Mouse (Mus musculus) lung, embryonic 16.5 days (tissue): ENCODE measurements around the gene Lman1l. TPM values are rescaled to one million over a fixed set of nuclear protein-coding genes. Genes with fewer than 3 reads are reported as not detected.
A peak's percentile ranks its signal among the peaks of the same experiment; 100 is the strongest.

ENCODE experiments used
- ATAC-seq: fragments of 200-750 bp; cut with Nextera tagmentation; 2 replicates; pipeline ENCODE4 v1.8.0; 2017; ENCODE audit warnings: low read depth, mild to moderate bottlenecking, moderate library complexity
- H3K27ac ChIP-seq: fragments of 300-500 bp; sonication (generic); 2 replicates; pipeline ENCODE4 v1.5.1; 2014; ENCODE audit warnings: mild to moderate bottlenecking, control low read depth, low read length
- H3K27me3 ChIP-seq: fragments of 300-500 bp; sonication (generic); 2 replicates; pipeline ENCODE4 v1.6.1; 2014; ENCODE audit warnings: low read depth, low read length, mixed read lengths; ENCODE audit not compliant: control insufficient read depth, insufficient read depth
- H3K36me3 ChIP-seq: fragments of 300-500 bp; sonication (generic); 2 replicates; pipeline ENCODE4 v1.6.1; 2014; ENCODE audit warnings: low read length; ENCODE audit not compliant: control insufficient read depth, insufficient read depth
- H3K4me1 ChIP-seq: fragments of 300-500 bp; sonication (generic); replicated peaks from 2 replicates; pipeline ENCODE4 v1.6.1; 2014; ENCODE audit warnings: low read length, mixed read lengths; ENCODE audit not compliant: control insufficient read depth, insufficient read depth
- H3K4me2 ChIP-seq: fragments of 300-500 bp; sonication (generic); 2 replicates; pipeline ENCODE4 v1.6.1; 2014; ENCODE audit warnings: low read depth, low read length, control low read depth
- H3K4me3 ChIP-seq: fragments of 300-500 bp; sonication (generic); 2 replicates; pipeline ENCODE4 v1.5.1; 2014; ENCODE audit warnings: mild to moderate bottlenecking, low read length, control low read depth
- H3K9ac ChIP-seq: fragments of 300-500 bp; sonication (generic); 2 replicates; pipeline ENCODE4 v1.6.1; 2014; ENCODE audit warnings: low read length, control low read depth
- H3K9me3 ChIP-seq: fragments of 300-500 bp; sonication (generic); 2 replicates; pipeline ENCODE4 v1.6.1; 2016; ENCODE audit warnings: low read length; ENCODE audit not compliant: control insufficient read depth
- WGBS: fragments of 180-500 bp; shearing (Covaris S2); extraction: QIAGEN DNeasy Blood & Tissue Kit; methylation state at CpG from one replicate; pipeline ENCODE4 v1.1.7; 2014; 5-methylcytosine and 5-hydroxymethylcytosine counted together
- polyA plus RNA-seq: library from polyadenylated mRNA; unstranded; fragments of >200 nt; fragmentation: Nextera tagmentation; extraction: Ambion mirVana; gene quantifications from 2 replicates; pipeline ENCODE4 v1.2.1, GENCODE M21; 2015

Lman1l gene
- not detected in 2 replicates for polyA plus RNA-seq

- Histone ChIP-seq H3K9ac (no peak within 1 kb of the TSS), H3K36me3 (peaks cover 5% of the 10 kb centered on the region; the same call in 1 of the 2 replicates), H3K4me2 (no peak within 1 kb of the TSS), H3K9me3 (no peaks in the 10 kb centered on the region), H3K27ac (no peak within 1 kb of the TSS), H3K4me1 (no peaks in the 10 kb centered on the region), H3K4me3 (no peak within 1 kb of the TSS), H3K27me3 (no peaks in the 10 kb centered on the region)
- WGBS, result 81% methylated on average over 5 of the region's 5 CpGs
- ATAC-seq, result no peak
These were observed at the start of gene Lman1l for GRCm38 (mm10) chr9:57620674-57621073. TSS of gene Lman1l (minus strand) at chr9:57620774.

- no peaks in the 10 kb centered on the region; the same call in 1 of the 2 replicates for H3K4me1 ChIP-seq
- no peak overlapping the region for H3K27ac ChIP-seq
- no peaks in the 10 kb centered on the region for H3K9me3 ChIP-seq
- H3K36me3 ChIP-seq, result no peaks in the 10 kb centered on the region
- 74% methylated on average over 3 of the region's 3 CpGs for WGBS
- H3K4me2 ChIP-seq, result no peak overlapping the region
- no peak for ATAC-seq
- H3K4me3 ChIP-seq, result no peak overlapping the region
- no peaks in the 10 kb centered on the region for H3K27me3 ChIP-seq
- no peak overlapping the region for H3K9ac ChIP-seq
These were observed 49.0 kb upstream of the Lman1l start for GRCm38 (mm10) chr9:57669566-57669965.

- no peak for ATAC-seq
- Histone ChIP-seq H3K4me1 (no peaks in the 10 kb centered on the region; the same call in 1 of the 2 replicates), H3K36me3 (no peaks in the 10 kb centered on the region), H3K4me3 (no peak overlapping the region), H3K27ac (no peak overlapping the region), H3K9me3 (no peaks in the 10 kb centered on the region), H3K9ac (no peak overlapping the region), H3K27me3 (no peaks in the 10 kb centered on the region), H3K4me2 (no peak overlapping the region)
- 20% methylated on average over 1 of the region's 1 CpGs for WGBS
These were observed 47.7 kb upstream of the Lman1l start for GRCm38 (mm10) chr9:57668277-57668676.

GRCm38 (mm10) chr9:57667817-57668216 is 47.2 kb upstream of the Lman1l start:
- H3K36me3 ChIP-seq, result no peaks in the 10 kb centered on the region
- no peaks in the 10 kb centered on the region for H3K9me3 ChIP-seq
- H3K27me3 ChIP-seq, result no peaks in the 10 kb centered on the region
- no peak overlapping the region for H3K4me3 ChIP-seq
- 57% methylated on average over 11 of the region's 11 CpGs for WGBS
- H3K9ac ChIP-seq, result no peak overlapping the region
- H3K4me2 ChIP-seq, result no peak overlapping the region
- H3K4me1 ChIP-seq, result no peaks in the 10 kb centered on the region; the same call in 1 of the 2 replicates
- H3K27ac ChIP-seq, result peak overlapping the region; percentile 55
- ATAC-seq, result peak; percentile 75

- H3K4me1 ChIP-seq, result no peaks in the 10 kb centered on the region; the same call in 1 of the 2 replicates
- no peak overlapping the region for H3K4me2 ChIP-seq
- H3K4me3 ChIP-seq, result no peak overlapping the region
- WGBS, result 64% methylated on average over 3 of the region's 3 CpGs
- H3K9me3 ChIP-seq, result no peaks in the 10 kb centered on the region
- H3K27ac ChIP-seq, result peak overlapping the region; percentile 55
- no peak overlapping the region for H3K9ac ChIP-seq
- H3K36me3 ChIP-seq, result no peaks in the 10 kb centered on the region
- ATAC-seq, result no peak
- no peaks in the 10 kb centered on the region for H3K27me3 ChIP-seq
These were observed 46.6 kb upstream of the Lman1l start for GRCm38 (mm10) chr9:57667136-57667535.

- no peak overlapping the region for H3K4me3 ChIP-seq
- peak; percentile 66 for ATAC-seq
- no peaks in the 10 kb centered on the region; the same call in 1 of the 2 replicates for H3K4me1 ChIP-seq
- no peak overlapping the region for H3K9ac ChIP-seq
- H3K27ac ChIP-seq, result no peak overlapping the region
- no peaks in the 10 kb centered on the region for H3K36me3 ChIP-seq
- H3K27me3 ChIP-seq, result no peaks in the 10 kb centered on the region
- no peak overlapping the region for H3K4me2 ChIP-seq
- 67% methylated on average over 8 of the region's 8 CpGs for WGBS
- no peaks in the 10 kb centered on the region for H3K9me3 ChIP-seq
These were observed 46.0 kb upstream of the Lman1l start for GRCm38 (mm10) chr9:57666536-57666935.

GRCm38 (mm10) chr9:57664616-57665015 is 44.0 kb upstream of the Lman1l start:
- no peaks in the 10 kb centered on the region for H3K9me3 ChIP-seq
- no peak for ATAC-seq
- 43% methylated on average over 7 of the region's 7 CpGs for WGBS

GRCm38 (mm10) chr9:57661552-57661951 is 41.0 kb upstream of the Lman1l start:
- Histone ChIP-seq H3K36me3 (no peaks in the 10 kb centered on the region), H3K9ac (no peak overlapping the region), H3K9me3 (no peaks in the 10 kb centered on the region), H3K4me2 (no peak overlapping the region), H3K27me3 (no peaks in the 10 kb centered on the region), H3K27ac (no peak overlapping the region), H3K4me1 (no peaks in the 10 kb centered on the region), H3K4me3 (no peak overlapping the region)
- ATAC-seq, result no peak
- 34% methylated on average over 3 of the region's 3 CpGs for whole genome bisulfite sequencing

More at GRCm38 (mm10) chr9:57664616-57665015, 44.0 kb upstream of the Lman1l start:
- Histone ChIP-seq H3K9ac (no peak overlapping the region), H3K4me2 (no peak overlapping the region), H3K27ac (no peak overlapping the region), H3K4me3 (no peak overlapping the region), H3K27me3 (no peaks in the 10 kb centered on the region), H3K36me3 (no peaks in the 10 kb centered on the region), H3K4me1 (no peaks in the 10 kb centered on the region; the same call in 1 of the 2 replicates)

GRCm38 (mm10) chr9:57660501-57660900 is 39.9 kb upstream of the Lman1l start:
- Histone ChIP-seq H3K27ac (no peak overlapping the region), H3K4me3 (no peak overlapping the region), H3K4me2 (no peak overlapping the region), H3K4me1 (peaks cover 6% of the 10 kb centered on the region), H3K36me3 (no peaks in the 10 kb centered on the region), H3K9me3 (no peaks in the 10 kb centered on the region), H3K27me3 (no peaks in the 10 kb centered on the region), H3K9ac (no peak overlapping the region)
- ATAC-seq, result no peak
- 51% methylated on average over 6 of the region's 6 CpGs for WGBS

GRCm38 (mm10) chr9:57659774-57660173 is 39.2 kb upstream of the Lman1l start:
- H3K4me3 ChIP-seq, result no peak overlapping the region

More at GRCm38 (mm10) chr9:57659774-57660173, 39.2 kb upstream of the Lman1l start:
- H3K4me2 ChIP-seq, result no peak overlapping the region
- no peaks in the 10 kb centered on the region for H3K9me3 ChIP-seq
- no peak overlapping the region for H3K9ac ChIP-seq
- no peaks in the 10 kb centered on the region for H3K36me3 ChIP-seq
- peak; percentile 63; the same call in 1 of the 2 replicates for ATAC-seq
- 22% methylated on average over 4 of the region's 4 CpGs for WGBS
- peaks cover 6% of the 10 kb centered on the region for H3K4me1 ChIP-seq
- no peak overlapping the region for H3K27ac ChIP-seq
- no peaks in the 10 kb centered on the region for H3K27me3 ChIP-seq
